Mouse (Mus musculus) ES-E14 (cell line): Measurements from ENCODE around the gene Pgls.

Experiments
- CHD2 ChIP-seq: IDR thresholded peaks from 2 replicates; pipeline ENCODE4 v1.6.1; 2014; ENCODE audit warnings: mild to moderate bottlenecking, low read depth, low read length, inconsistent platforms
- MAFK ChIP-seq: IDR thresholded peaks from 2 replicates; pipeline ENCODE4 v1.6.1; 2014; ENCODE audit warnings: mild to moderate bottlenecking, low read depth, low read length, inconsistent platforms; ENCODE audit not compliant: insufficient read depth

DNA sequence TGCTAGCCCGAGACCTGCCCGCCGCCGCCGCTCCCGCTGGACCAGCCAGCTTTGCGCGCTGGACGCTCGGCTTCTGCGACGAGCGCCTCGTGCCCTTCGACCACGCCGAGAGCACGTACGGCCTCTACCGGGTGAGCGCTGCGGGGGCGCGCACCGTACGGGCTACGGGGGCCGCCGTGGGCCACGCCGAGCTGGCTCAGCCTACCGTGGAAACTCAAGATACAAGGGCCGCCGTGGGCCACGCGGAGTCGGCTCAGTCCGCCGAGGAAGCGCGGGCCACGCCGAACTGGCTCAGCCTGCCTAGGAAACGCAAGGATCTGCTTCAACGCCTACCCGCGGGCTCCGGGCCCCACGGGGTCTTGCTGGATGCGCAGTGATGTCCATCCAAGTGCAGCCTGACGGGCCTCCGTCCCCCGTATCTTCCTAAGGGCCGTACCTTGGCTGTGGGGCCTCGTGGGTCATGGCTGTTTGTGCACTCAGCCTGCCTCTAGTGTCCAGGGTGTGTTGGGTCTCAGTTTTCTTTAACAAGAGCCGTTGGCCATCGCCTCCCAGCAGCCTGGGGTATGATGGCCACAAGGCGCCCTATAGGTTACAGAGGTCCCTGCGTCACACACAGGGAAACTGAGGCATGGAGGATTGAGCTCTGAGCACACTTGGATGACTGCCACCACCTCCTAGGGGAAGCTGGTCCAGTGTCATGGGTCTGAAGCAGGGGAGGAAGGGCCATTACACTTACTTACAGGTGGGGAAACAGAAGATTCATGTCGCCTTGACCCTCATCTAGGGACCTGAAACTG lies 596 bp downstream of the Pgls start:
- TF ChIP-seq MAFK (no peak), CHD2 (no peak)
